Mouse (Mus musculus): ENCODE data around the gene Ralgds.

DNA sequence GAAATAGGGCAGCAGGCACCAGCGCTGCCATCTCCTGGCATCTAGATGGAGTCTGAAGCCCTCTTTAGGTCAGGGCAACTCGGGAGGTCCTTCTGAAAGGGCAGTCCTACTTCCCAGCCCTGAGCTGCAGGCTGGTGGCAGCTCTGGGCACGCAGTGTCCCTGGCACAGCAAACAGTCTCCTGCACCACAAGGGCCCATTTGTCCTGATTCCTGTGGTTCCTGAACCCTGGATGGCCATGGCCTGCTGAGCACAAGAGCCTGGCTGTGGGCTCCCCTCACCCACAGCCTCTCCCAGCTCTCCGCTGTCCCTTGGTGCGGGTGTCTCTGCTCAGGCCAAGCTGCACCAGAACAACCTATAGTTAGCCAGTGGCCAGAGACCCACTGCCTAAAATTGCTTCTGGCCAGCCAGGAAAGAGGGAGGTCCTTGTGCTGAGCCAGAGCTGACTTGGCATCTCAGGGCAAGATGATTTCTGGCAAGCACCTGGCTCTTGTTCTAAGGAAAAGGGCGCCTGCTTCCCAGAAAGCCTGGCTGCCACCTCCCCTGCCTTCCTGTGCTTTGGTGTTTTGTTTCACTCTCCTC, 8.7 kb downstream of the Ralgds start:
- TF ChIP-seq CTCF (IDR thresholded peaks at IDR 0.05; ENCODE audit: low read depth, low read length) (no peak), EP300 (IDR thresholded peaks at IDR 0.05; ENCODE audit: insufficient read depth, low read depth, low read length) (no peak)
